Mouse (Mus musculus): ENCODE results near the gene Glis3.

Gene Glis3

GRCm38 (mm10) chr19:28534964-28535363, 144.9 kb downstream of the Glis3 start:
- no peak for DNase-seq (ENCODE audit: low read depth, low spot score)

GRCm38 (mm10) chr19:28533576-28533975, 146.3 kb downstream of the Glis3 start:
- DNase-seq (ENCODE audit: low read depth, low spot score): no peak

DNA sequence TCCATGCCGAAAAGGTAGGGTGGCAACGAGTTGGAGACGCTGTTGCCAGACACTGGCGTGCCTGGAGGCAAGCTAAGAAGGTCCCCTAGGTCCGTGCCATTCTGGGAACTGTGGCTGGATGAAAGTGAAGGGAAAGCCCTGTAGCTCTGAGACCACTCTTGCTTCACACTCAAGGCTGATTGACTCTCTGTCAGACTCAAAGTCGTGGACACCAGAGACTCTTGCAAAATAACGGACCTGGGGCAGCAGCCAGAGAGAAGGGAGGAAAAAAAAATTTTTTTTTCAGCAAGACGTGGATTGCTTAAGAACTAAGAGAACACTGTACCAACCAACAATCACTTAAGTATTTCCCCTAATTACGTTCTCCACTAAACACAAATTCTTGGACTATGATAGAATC, 148.1 kb downstream of the Glis3 start:
- no peak for DNase-seq (ENCODE audit: low read depth, low spot score)

GRCm38 (mm10) chr19:28530846-28531245, 149.0 kb downstream of the Glis3 start:
- DNase-seq (ENCODE audit: low read depth, low spot score): peak; percentile 30

GRCm38 (mm10) chr19:28529006-28529405, 150.9 kb downstream of the Glis3 start:
- DNase-seq (ENCODE audit: low read depth, low spot score): no peak

DNA sequence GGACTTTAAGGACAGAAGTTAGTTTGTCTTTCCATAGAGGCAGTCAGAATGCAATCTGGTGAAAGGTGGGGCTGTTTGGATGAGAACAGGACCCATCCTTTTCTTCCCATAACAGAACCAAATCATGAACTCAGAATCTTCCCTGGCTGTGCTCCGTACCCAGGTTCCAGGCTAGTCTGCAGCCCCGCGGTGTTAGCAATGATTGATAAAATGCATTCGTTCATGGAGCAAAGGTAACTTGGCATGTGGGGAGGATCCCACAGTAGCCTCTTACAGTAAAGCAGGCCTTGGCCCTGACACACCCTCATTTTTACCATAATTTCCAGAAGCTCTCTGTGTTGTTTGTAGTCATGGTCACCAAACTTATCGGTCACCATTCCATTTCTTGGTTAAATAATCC, 152.4 kb downstream of the Glis3 start:
- DNase-seq (ENCODE audit: low read depth, low spot score): no peak

- DNase-seq (ENCODE audit: low read depth, low spot score): no peak
These were observed 154.5 kb downstream of the Glis3 start for GRCm38 (mm10) chr19:28525331-28525730.

- no peak for DNase-seq (ENCODE audit: low read depth, low spot score)
These were observed 157.6 kb downstream of the Glis3 start for GRCm38 (mm10) chr19:28522289-28522688.

- DNase-seq (ENCODE audit: low read depth, low spot score): no peak
These were observed 159.1 kb downstream of the Glis3 start for GRCm38 (mm10) chr19:28520761-28521181.

DNA sequence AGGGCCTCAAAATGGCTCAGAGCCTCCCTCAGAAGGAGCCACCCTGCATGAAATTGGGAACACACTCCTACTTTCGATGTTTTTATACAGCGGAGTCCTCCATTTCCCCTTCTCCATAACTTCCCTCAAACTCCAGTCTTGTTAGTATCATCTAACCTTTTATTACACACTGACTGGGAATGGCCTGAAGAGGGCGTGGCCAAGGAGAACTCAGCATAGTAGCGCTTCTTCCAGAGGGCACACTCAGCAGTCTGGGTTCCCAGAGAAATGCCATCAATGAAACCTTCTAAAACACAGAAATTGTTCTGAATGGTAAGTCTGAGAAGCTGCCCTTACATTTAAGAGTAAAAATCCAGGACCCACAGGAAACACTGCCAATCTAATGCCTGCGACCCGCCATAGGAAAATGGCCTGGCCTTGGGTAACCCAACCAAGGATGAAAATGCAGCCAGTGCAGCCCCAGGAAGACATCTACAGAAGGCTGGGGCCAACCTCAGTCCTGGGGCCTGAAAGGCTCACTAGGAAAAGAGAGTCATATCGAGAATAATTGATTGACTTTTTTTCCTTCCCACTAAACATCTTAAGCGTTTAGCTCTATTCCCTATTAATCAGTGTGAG, 159.6 kb downstream of the Glis3 start:
- DNase-seq (ENCODE audit: low read depth, low spot score): no peak

- DNase-seq (ENCODE audit: low read depth, low spot score): no peak
These were observed 160.6 kb downstream of the Glis3 start for GRCm38 (mm10) chr19:28519296-28519695.

GRCm38 (mm10) chr19:28518846-28519245, 161.0 kb downstream of the Glis3 start:
- no peak for DNase-seq (ENCODE audit: low read depth, low spot score)

DNA sequence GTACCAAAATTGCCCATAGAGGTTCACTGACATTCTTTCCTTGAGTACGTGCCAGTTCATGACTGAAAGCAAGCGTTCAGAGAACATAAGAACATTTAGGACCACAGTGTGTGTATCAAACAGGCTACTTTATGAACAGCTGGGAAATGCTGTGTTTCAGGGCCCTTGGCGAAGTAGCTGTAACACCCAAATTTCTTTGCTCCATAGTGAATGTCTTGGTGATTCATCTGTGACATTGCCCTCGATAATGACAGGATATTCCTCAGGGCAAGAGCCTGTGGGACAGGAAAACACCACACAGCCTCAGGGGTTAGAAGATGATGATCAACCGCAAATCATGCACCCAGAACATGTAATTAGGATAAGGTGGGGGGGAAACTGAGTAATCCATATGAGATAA, 161.6 kb downstream of the Glis3 start:
- no peak for DNase-seq (ENCODE audit: low read depth, low spot score)

GRCm38 (mm10) chr19:28517464-28518080, 162.3 kb downstream of the Glis3 start:
- no peak for DNase-seq (ENCODE audit: low read depth, low spot score)

- DNase-seq (ENCODE audit: low read depth, low spot score): no peak
These were observed 163.4 kb downstream of the Glis3 start for GRCm38 (mm10) chr19:28516487-28516886.

DNA sequence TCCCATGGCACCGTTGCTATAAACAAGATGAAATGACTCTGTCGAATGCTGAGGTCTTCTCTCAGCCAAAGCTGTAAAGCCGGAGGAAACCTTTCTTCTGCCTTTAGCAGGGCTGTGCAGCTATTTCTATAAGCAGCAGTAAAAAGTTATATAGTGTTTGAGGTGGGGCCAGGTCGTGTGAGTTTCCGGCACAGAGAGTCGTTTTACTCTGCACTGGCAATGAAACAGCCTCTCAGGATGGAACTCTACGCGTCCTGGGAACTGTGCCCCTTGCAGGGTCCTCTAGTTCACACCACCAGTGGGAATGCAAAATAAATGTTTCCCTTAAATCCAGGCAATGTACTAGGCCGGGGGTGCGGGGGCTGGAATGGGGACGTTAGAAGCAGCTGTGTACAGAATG, 167.4 kb downstream of the Glis3 start:
- no peak for DNase-seq (ENCODE audit: low read depth, low spot score)

- DNase-seq (ENCODE audit: low read depth, low spot score): no peak
These were observed 168.0 kb downstream of the Glis3 start for GRCm38 (mm10) chr19:28511910-28512309.

DNA sequence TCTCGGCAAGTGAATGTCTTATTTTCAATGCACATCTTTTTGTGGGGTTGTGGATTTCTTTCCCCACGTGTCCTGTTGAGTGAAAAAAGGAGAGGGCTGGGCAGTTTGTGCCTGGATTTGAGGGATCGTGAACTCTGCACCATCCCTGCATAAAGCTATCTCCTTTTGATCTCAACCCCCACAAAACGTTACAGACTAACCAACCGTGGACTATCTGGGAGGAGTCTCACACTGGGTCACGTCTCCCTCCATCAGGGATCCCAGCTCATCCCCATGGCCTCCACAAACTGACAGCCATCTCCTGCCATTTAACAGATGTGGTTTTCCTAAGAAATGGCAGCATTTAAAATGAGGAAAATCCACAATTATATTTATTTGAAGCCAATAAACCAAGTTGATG, 174.5 kb downstream of the Glis3 start:
- DNase-seq (ENCODE audit: low read depth, low spot score): no peak

- DNase-seq (ENCODE audit: low read depth, low spot score): no peak
These were observed 176.9 kb downstream of the Glis3 start for GRCm38 (mm10) chr19:28503011-28503410.

GRCm38 (mm10) chr19:28500975-28501374, 178.9 kb downstream of the Glis3 start:
- DNase-seq (ENCODE audit: low read depth, low spot score): no peak

- no peak for DNase-seq (ENCODE audit: low read depth, low spot score)
These were observed 179.4 kb downstream of the Glis3 start for GRCm38 (mm10) chr19:28500505-28500904.

DNA sequence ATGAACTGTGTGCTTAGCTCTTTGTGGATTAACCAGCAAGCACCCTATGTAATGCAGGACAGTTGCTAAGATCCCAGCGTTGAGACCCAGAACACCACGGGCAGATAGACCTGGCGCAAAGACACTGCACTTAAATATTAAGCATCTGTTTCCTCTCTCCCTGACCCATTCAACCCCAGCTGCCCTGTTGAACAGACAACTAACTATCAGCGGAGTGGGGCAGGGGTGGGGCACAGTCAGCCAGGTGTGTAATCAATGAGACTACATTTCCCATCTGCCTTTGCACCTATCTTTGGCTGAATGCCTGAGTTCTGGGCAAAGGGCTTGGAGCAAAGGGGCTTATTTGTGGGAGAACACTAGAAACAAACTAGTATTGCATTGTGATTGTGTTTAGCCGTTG, 180.1 kb downstream of the Glis3 start:
- DNase-seq (ENCODE audit: low read depth, low spot score): no peak

DNA sequence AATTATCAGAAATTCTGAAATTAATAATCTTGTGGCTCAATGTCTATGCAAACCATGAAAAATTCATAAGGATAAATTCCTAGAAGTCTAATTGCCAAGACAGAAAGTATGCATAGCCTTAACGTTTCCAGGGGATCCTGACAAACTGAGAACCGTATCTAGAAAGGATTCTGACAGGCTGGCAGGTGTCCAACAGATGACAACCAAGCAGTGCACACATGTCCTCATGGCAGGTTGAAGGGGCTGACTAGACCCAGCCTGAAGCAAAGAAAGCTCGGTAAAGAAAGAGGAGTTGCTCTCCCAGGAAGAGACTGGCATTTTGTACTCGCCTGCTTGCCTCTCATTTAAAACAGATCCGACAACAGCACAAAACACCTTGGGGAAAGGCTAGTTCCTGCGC, 184.0 kb downstream of the Glis3 start:
- DNase-seq (ENCODE audit: low read depth, low spot score): no peak

Measured in mesoderm, embryonic 11.5 days (tissue).